Mouse (Mus musculus) liver, embryonic 14.5 days (tissue): ENCODE measurements around the gene Rpl18a. TPM values are rescaled to one million over a fixed set of nuclear protein-coding genes. Genes with fewer than 3 reads are reported as not detected.

Source experiments
- ATAC-seq: fragments of 200-750 bp; cut with Nextera tagmentation; 2 replicates; pipeline ENCODE4 v1.8.0; 2017; ENCODE audit warnings: moderate number of reproducible peaks, mild to moderate bottlenecking, moderate library complexity; ENCODE audit not compliant: insufficient read depth
- DNase-seq, 3 experiments: peaks; one replicate each; pipeline ENCODE4 v3.0.0-alpha.2; 2012 to 2013; ENCODE audit warnings: low read depth in 3 of 3, low spot score in 3 of 3
- H3K27ac ChIP-seq: fragments of 300-500 bp; sonication (generic); 2 replicates; pipeline ENCODE4 v1.5.1; 2014; ENCODE audit warnings: moderate library complexity, mild to moderate bottlenecking, control low read depth, inconsistent platforms
- H3K27me3 ChIP-seq: fragments of 300-500 bp; sonication (generic); 2 replicates; pipeline ENCODE4 v1.6.1; 2014; ENCODE audit warnings: mild to moderate bottlenecking, low read length, moderate library complexity; ENCODE audit not compliant: control insufficient read depth, insufficient read depth
- H3K36me3 ChIP-seq: fragments of 300-500 bp; sonication (generic); replicated peaks from 2 replicates; pipeline ENCODE4 v1.6.1; 2014; ENCODE audit warnings: low read depth; ENCODE audit not compliant: control insufficient read depth, insufficient read depth
- H3K4me1 ChIP-seq, 2 experiments: fragments of 200-500 bp in 1 of 2; fragments of 300-500 bp in 1 of 2; sonication (generic) in 1 of 2; replicated peaks; 2 replicates each; pipeline ENCODE4 v1.6.1; 2012 to 2014; ENCODE audit warnings: antibody characterized with exemption in 1 of 2, inconsistent platforms in 1 of 2, low read length in 1 of 2; ENCODE audit not compliant: control insufficient read depth in 2 of 2, insufficient read depth in 2 of 2
- H3K4me2 ChIP-seq: fragments of 300-500 bp; sonication (generic); 2 replicates; pipeline ENCODE4 v1.6.1; 2014; ENCODE audit warnings: low read depth, mild to moderate bottlenecking, control low read depth, moderate library complexity
- H3K4me3 ChIP-seq, 2 experiments: fragments of 200-500 bp in 1 of 2; fragments of 300-500 bp in 1 of 2; sonication (generic) in 1 of 2; 2 replicates each; pipeline ENCODE4 v1.5.1; 2012 to 2014; ENCODE audit warnings: low read depth in 2 of 2, low read length in 2 of 2, mild to moderate bottlenecking in 2 of 2, control low read depth in 1 of 2, inconsistent platforms in 1 of 2, moderate library complexity in 1 of 2; ENCODE audit not compliant: insufficient read depth in 1 of 2
- H3K9ac ChIP-seq: fragments of 300-500 bp; sonication (generic); replicated peaks from 2 replicates; pipeline ENCODE4 v1.6.1; 2014; ENCODE audit warnings: mild to moderate bottlenecking, control low read depth, moderate library complexity
- H3K9me3 ChIP-seq: fragments of 300-500 bp; sonication (generic); 2 replicates; pipeline ENCODE4 v1.6.1; 2016; ENCODE audit warnings: low read length, mixed read lengths; ENCODE audit not compliant: control insufficient read depth
- CTCF ChIP-seq: IDR thresholded peaks from 2 replicates; pipeline ENCODE4 v1.5.1; 2016; ENCODE audit warnings: antibody characterized with exemption, low read depth, control low read depth
- EP300 ChIP-seq: IDR thresholded peaks from 2 replicates; pipeline ENCODE4 v1.6.1; 2016; ENCODE audit warnings: antibody characterized with exemption, low read depth
- WGBS: fragments of 180-500 bp; shearing (Covaris S2); extraction: QIAGEN DNeasy Blood & Tissue Kit; methylation state at CpG from one replicate; pipeline ENCODE4 v1.1.7; 2014; ENCODE audit not compliant: insufficient replicate concordance; 5-methylcytosine and 5-hydroxymethylcytosine counted together
- polyA plus RNA-seq, 2 experiments: library from polyadenylated mRNA; depleted of rRNA in 1 of 2; stranded (reverse) in 1 of 2; unstranded in 1 of 2; fragments of >200 nt; fragmentation: Nextera tagmentation in 1 of 2; extraction: Ambion mirVana in 1 of 2; gene quantifications; 2 replicates each; pipeline versions ENCODE4 v1.2.1 to v1.2.3; 2012 to 2014

Rpl18a gene
- polyA plus RNA-seq, 2 experiments: 2,899 to 3,211 TPM

- no peak for TF ChIP-seq CTCF
- TF ChIP-seq EP300: no peak
- Histone ChIP-seq H3K27ac (no peak overlapping the region), H3K4me2 (no peak overlapping the region), H3K9me3 (no peaks in the 10 kb centered on the region), H3K27me3 (no peaks in the 10 kb centered on the region), H3K4me3 (no peak overlapping the region), H3K4me1 (no peaks in the 10 kb centered on the region), H3K36me3 (no peaks in the 10 kb centered on the region), H3K9ac (no peak overlapping the region)
- 73% methylated on average over 4 of the region's 4 CpGs for WGBS
- ATAC-seq (no peak), DNase-seq (no peak)
Measured at GRCm38 (mm10) chr8:70925754-70926153, 28.5 kb upstream of the Rpl18a start.

- no peak for ATAC-seq
- H3K4me2 ChIP-seq: no peak overlapping the region
- H3K4me1 ChIP-seq: no peaks in the 10 kb centered on the region
- 66% methylated on average over 4 of the region's 4 CpGs for WGBS
- TF ChIP-seq CTCF (no peak), EP300 (no peak)
- no peak overlapping the region for H3K27ac ChIP-seq
- H3K4me3 ChIP-seq: no peak overlapping the region
- H3K9ac ChIP-seq: no peak overlapping the region
- no peaks in the 10 kb centered on the region for H3K36me3 ChIP-seq
- H3K9me3 ChIP-seq: no peaks in the 10 kb centered on the region
- no peaks in the 10 kb centered on the region for H3K27me3 ChIP-seq
- no peak for DNase-seq
Measured at GRCm38 (mm10) chr8:70924151-70924550, 26.9 kb upstream of the Rpl18a start.

GRCm38 (mm10) chr8:70920049-70920922 lies 23.1 kb upstream of the Rpl18a start:
- no peak overlapping the region for H3K9ac ChIP-seq
- H3K9me3 ChIP-seq: no peaks in the 10 kb centered on the region
- H3K36me3 ChIP-seq: peaks cover 10% of the 10 kb centered on the region
- TF ChIP-seq CTCF (no peak), EP300 (no peak)
- H3K4me2 ChIP-seq: no peak overlapping the region
- no peak overlapping the region for H3K27ac ChIP-seq
- ATAC-seq: no peak
- H3K4me3 ChIP-seq: no peak overlapping the region
- no peak for DNase-seq
- 72% methylated on average over 9 of the region's 9 CpGs for WGBS
- no peaks in the 10 kb centered on the region for H3K4me1 ChIP-seq
- H3K27me3 ChIP-seq: no peaks in the 10 kb centered on the region

- 89% methylated on average over 17 of the region's 17 CpGs for WGBS
- no peak for DNase-seq
Measured at GRCm38 (mm10) chr8:70914704-70915103, 17.5 kb upstream of the Rpl18a start.

GRCm38 (mm10) chr8:70913523-70913922 lies 16.3 kb upstream of the Rpl18a start:
- no peaks in the 10 kb centered on the region for H3K4me1 ChIP-seq
- H3K4me3 ChIP-seq: no peak overlapping the region
- no peak for TF ChIP-seq EP300
- TF ChIP-seq CTCF: no peak
- H3K4me2 ChIP-seq: no peak overlapping the region
- H3K9me3 ChIP-seq: no peaks in the 10 kb centered on the region
- WGBS: 93% methylated on average over 26 of the region's 26 CpGs
- ATAC-seq (no peak), DNase-seq (no peak)
- no peak overlapping the region for H3K9ac ChIP-seq
- peaks cover 28% of the 10 kb centered on the region for H3K36me3 ChIP-seq
- H3K27ac ChIP-seq: no peak overlapping the region
- H3K27me3 ChIP-seq: no peaks in the 10 kb centered on the region

More at GRCm38 (mm10) chr8:70914704-70915103, 17.5 kb upstream of the Rpl18a start:
- Histone ChIP-seq H3K27ac (no peak overlapping the region), H3K4me3 (no peak overlapping the region), H3K36me3 (peaks cover 28% of the 10 kb centered on the region), H3K27me3 (no peaks in the 10 kb centered on the region), H3K4me2 (no peak overlapping the region), H3K9ac (no peak overlapping the region), H3K9me3 (no peaks in the 10 kb centered on the region), H3K4me1 (no peaks in the 10 kb centered on the region)
- ATAC-seq: no peak
- TF ChIP-seq CTCF (no peak), EP300 (no peak)
